Mouse (Mus musculus) heart, embryonic 15.5 days (tissue): ENCODE measurements at regions not wholly inside any gene's neighbourhood (a gene's known extent, or its start where the extent isn't known, plus 50 kb on each side); places are given as distances from the start of the nearest gene placed in this dataset.

Source experiments
- ATAC-seq: fragments of 200-750 bp; cut with Nextera tagmentation; replicated peaks from 2 replicates; pipeline ENCODE4 v1.8.0; 2017; ENCODE audit warnings: low read depth, moderate TSS enrichment; ENCODE audit not compliant: insufficient number of reproducible peaks, insufficient read depth, low FRiP score
- H3K27ac ChIP-seq: fragments of 300-500 bp; sonication (generic); 2 replicates; pipeline ENCODE4 v1.5.1; 2015; ENCODE audit warnings: mild to moderate bottlenecking, inconsistent platforms
- H3K27me3 ChIP-seq: fragments of 300-500 bp; sonication (generic); 2 replicates; pipeline ENCODE4 v1.6.1; 2015; ENCODE audit warnings: inconsistent platforms
- H3K36me3 ChIP-seq: fragments of 300-500 bp; sonication (generic); 2 replicates; pipeline ENCODE4 v1.6.1; 2015; ENCODE audit warnings: mild to moderate bottlenecking, inconsistent platforms
- H3K4me1 ChIP-seq: fragments of 300-500 bp; sonication (generic); replicated peaks from 2 replicates; pipeline ENCODE4 v1.6.1; 2015; ENCODE audit warnings: inconsistent platforms
- H3K4me2 ChIP-seq: fragments of 300-500 bp; sonication (generic); 2 replicates; pipeline ENCODE4 v1.6.1; 2015; ENCODE audit warnings: inconsistent platforms, mild to moderate bottlenecking, moderate library complexity
- H3K4me3 ChIP-seq: fragments of 300-500 bp; sonication (generic); 2 replicates; pipeline ENCODE4 v1.5.1; 2015; ENCODE audit warnings: mild to moderate bottlenecking, inconsistent platforms
- H3K9ac ChIP-seq: fragments of 300-500 bp; sonication (generic); 2 replicates; pipeline ENCODE4 v1.6.1; 2015; ENCODE audit warnings: mild to moderate bottlenecking, inconsistent platforms
- H3K9me3 ChIP-seq: fragments of 300-500 bp; sonication (generic); replicated peaks from 2 replicates; pipeline ENCODE4 v1.6.1; 2016; ENCODE audit warnings: inconsistent platforms
- WGBS: fragments of 180-500 bp; shearing (Covaris S2); methylation state at CpG from one replicate; pipeline ENCODE4 v1.1.7; 2015; ENCODE audit warnings: mixed read lengths; 5-methylcytosine and 5-hydroxymethylcytosine counted together

DNA sequence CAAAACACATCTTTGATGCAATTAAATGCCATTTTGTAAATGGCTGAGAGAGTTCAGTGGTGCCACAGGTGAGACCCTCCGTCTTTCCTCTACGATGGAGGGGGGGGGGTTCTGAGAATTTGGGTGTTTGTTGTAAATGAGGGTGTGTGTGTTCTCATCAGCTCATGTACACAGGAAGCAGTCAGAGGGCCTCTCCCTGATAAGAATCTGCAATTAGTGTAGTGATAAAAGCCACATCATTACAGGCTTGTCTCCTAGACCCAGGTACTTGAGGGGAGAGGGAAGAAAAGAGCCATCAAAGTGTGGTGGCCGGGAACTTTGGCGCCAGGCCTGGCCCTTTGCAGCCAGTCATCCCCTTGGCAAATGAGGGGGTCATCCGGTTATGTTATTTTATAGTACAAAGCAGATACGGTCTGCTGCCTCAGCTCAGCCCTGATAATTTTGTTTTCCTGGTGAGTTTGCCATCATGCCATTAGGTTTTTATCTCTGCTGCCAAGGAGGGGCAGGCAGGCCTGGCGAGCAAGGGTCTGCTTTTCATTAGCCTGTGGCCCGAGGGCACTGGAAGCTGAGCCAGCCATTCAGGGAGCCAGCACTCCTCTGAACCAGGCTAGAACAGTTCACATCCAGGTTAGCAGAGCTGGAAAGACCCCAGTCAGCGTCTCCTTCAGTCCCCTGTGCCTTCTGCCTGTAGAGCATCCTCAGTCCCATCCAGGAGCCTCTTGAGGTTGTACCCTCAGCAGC, 59.7 kb downstream of the H2al1j start:
- Histone ChIP-seq H3K9ac (no peak overlapping the region), H3K4me1 (no peaks in the 10 kb centered on the region), H3K36me3 (no peaks in the 10 kb centered on the region), H3K27ac (no peak overlapping the region), H3K27me3 (no peaks in the 10 kb centered on the region), H3K9me3 (no peaks in the 10 kb centered on the region), H3K4me3 (no peak overlapping the region), H3K4me2 (no peak overlapping the region)
- ATAC-seq, result no peak
- 59% methylated on average over 9 of the region's 9 CpGs for WGBS

DNA sequence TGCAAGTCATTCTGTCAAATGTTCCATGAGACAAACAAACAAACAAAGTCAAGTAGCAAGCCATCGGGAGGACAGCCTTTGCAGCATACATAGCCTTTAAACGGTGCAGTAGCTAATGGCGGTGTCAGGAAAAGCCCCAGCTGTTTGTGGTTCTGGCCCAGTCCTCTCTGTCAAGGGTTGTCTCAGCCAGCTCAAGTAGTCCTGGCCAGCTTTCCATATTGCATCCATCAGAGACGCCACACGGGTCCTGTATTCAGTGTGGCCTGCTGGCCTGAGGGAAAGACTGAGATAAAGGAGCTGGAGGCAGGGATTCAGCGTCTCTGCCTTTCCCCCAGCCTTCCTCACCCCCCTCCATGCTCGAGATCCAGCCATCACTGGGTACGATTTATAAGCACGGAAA, 61.2 kb downstream of the H2al1j start:
- H3K9me3 ChIP-seq, result no peaks in the 10 kb centered on the region
- H3K36me3 ChIP-seq, result no peaks in the 10 kb centered on the region
- H3K27ac ChIP-seq, result no peak overlapping the region
- no peak overlapping the region for H3K4me3 ChIP-seq
- no peak overlapping the region for H3K4me2 ChIP-seq
- ATAC-seq, result no peak
- 53% methylated on average over 9 of the region's 9 CpGs for WGBS
- no peaks in the 10 kb centered on the region for H3K27me3 ChIP-seq
- no peaks in the 10 kb centered on the region for H3K4me1 ChIP-seq
- no peak overlapping the region for H3K9ac ChIP-seq

GRCm38 (mm10) chrX:11400406-11400805, 72.8 kb downstream of the H2al1j start:
- no peak overlapping the region for H3K4me2 ChIP-seq
- 70% methylated on average over 3 of the region's 3 CpGs for WGBS
- no peak for ATAC-seq

DNA sequence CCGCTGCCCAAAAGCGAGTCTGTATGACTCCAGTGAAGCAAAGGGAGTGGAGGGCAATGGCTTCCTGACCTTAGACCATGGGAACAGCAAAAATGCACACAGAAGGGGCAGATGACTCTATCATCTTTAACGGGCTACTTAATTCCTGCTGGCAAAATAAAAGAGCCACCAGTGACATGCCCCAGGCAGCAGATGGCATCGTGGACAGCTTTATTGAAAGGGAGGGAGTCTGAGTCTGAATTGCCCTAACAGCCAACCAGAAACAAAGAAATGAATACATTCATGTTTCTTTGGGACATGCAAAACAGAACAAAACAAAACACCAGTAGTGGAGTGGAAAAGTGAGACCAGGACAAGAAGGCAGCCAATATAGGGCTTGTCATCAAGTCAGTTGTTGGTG, 76.7 kb downstream of the H2al1j start:
- H3K9ac ChIP-seq, result no peak overlapping the region
- no peaks in the 10 kb centered on the region for H3K27me3 ChIP-seq
- no peak overlapping the region for H3K4me2 ChIP-seq
- no peak overlapping the region for H3K27ac ChIP-seq
- H3K4me3 ChIP-seq, result no peak overlapping the region
- H3K9me3 ChIP-seq, result no peaks in the 10 kb centered on the region; the same call in 1 of the 2 replicates
- ATAC-seq, result no peak
- WGBS, result 65% methylated on average over 4 of the region's 4 CpGs
- H3K4me1 ChIP-seq, result no peaks in the 10 kb centered on the region
- H3K36me3 ChIP-seq, result no peaks in the 10 kb centered on the region

More at GRCm38 (mm10) chrX:11400406-11400805, 72.8 kb downstream of the H2al1j start:
- Histone ChIP-seq H3K4me1 (no peaks in the 10 kb centered on the region), H3K27ac (no peak overlapping the region), H3K36me3 (no peaks in the 10 kb centered on the region), H3K4me3 (no peak overlapping the region), H3K9ac (no peak overlapping the region), H3K27me3 (no peaks in the 10 kb centered on the region), H3K9me3 (no peaks in the 10 kb centered on the region; the same call in 1 of the 2 replicates)

DNA sequence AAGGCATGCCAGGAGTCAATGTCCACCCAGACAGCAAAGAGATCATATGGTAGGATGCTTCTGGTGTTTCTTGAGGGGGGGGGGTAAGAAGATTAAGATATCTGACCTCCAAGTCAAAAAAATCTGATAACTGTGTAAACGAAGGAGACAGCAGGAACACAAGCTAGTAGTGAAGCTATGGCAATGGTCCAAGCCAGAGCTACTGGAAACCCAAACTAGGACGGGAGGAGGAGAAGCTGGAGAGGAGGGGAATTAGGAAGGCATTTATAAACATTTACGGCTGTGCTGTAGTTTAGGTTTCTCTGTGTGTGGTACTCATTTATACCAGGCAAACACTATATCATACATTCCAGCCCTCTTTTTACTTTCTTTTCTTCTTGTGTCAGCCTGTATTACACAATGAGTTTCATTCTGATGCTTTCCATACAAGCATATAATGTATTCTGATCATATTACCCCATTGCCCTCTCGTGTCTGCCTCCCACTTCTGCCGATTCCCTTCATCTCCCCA, 84.7 kb downstream of the H2al1j start:
- no peak for ATAC-seq
- WGBS, result 54% methylated on average over 5 of the region's 5 CpGs
- Histone ChIP-seq H3K27me3 (0 out of 2 replicates have a peak, but pooled peaks cover 4% of the 10 kb centered on the region), H3K4me1 (peaks cover 12% of the 10 kb centered on the region), H3K27ac (no peak overlapping the region), H3K9ac (no peak overlapping the region), H3K9me3 (no peaks in the 10 kb centered on the region), H3K4me3 (no peak overlapping the region), H3K4me2 (no peak overlapping the region), H3K36me3 (no peaks in the 10 kb centered on the region)

DNA sequence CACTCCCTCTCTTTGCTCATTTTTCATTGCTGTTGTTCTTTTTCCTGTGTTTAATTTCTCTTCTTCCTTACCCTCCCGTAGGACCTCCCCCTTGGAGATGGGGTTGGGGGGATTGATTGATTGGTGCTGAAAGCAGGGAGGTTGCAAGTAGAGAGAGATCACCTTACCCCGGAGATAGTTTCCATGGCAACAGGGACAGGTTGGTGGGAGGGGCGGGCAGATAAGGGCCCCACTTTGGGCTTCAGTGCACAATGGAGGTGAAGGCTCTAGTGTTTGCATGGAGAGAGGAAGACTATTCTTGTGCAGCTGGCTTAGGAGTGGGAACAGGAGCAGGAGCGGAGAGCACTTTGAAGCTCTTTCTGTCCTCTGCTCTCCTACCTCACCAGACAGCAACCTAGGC, 88.0 kb downstream of the H2al1j start:
- H3K4me2 ChIP-seq, result no peak overlapping the region
- no peaks in the 10 kb centered on the region for H3K9me3 ChIP-seq
- H3K9ac ChIP-seq, result no peak overlapping the region
- 39% methylated on average over 4 of the region's 4 CpGs for WGBS
- H3K27me3 ChIP-seq, result 0 out of 2 replicates have a peak, but pooled peaks cover 4% of the 10 kb centered on the region
- H3K27ac ChIP-seq, result no peak overlapping the region
- no peaks in the 10 kb centered on the region for H3K36me3 ChIP-seq
- ATAC-seq, result no peak
- H3K4me3 ChIP-seq, result no peak overlapping the region
- peaks cover 25% of the 10 kb centered on the region for H3K4me1 ChIP-seq

DNA sequence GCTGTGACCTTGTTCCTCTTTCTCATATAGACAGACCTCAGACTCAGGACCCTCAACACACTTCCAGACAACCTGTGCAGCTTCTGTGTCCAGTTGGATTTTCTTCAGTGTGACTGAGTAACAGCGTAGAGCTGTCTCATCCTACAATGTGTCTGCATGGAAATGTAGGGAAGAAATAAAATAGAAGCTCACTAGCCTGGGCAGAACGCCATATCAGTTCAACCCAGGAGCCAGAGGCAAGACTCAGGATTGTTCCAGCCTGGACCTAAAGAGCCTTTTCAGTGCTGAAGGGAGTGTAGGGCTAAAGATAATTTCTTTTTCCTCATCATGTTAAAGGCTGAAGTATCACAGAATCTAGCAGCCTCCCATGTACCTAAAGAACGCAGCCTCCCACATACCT, 88.9 kb downstream of the H2al1j start:
- ATAC-seq, result no peak
- WGBS, result 64% methylated on average over 3 of the region's 3 CpGs
- H3K4me2 ChIP-seq, result no peak overlapping the region
- no peak overlapping the region for H3K9ac ChIP-seq
- no peak overlapping the region for H3K4me3 ChIP-seq
- H3K4me1 ChIP-seq, result peaks cover 25% of the 10 kb centered on the region
- no peaks in the 10 kb centered on the region for H3K9me3 ChIP-seq
- H3K27me3 ChIP-seq, result 0 out of 2 replicates have a peak, but pooled peaks cover 8% of the 10 kb centered on the region
- H3K36me3 ChIP-seq, result no peaks in the 10 kb centered on the region
- H3K27ac ChIP-seq, result no peak overlapping the region

GRCm38 (mm10) chrX:11417861-11418260, 90.2 kb downstream of the H2al1j start:
- H3K4me1 ChIP-seq, result peaks cover 25% of the 10 kb centered on the region
- 33% methylated on average over 4 of the region's 4 CpGs for WGBS
- H3K4me3 ChIP-seq, result no peak overlapping the region
- H3K36me3 ChIP-seq, result no peaks in the 10 kb centered on the region
- ATAC-seq, result 0 out of 2 replicates have a peak, but pooled peaks have one; percentile 43
- no peak overlapping the region for H3K4me2 ChIP-seq
- H3K27ac ChIP-seq, result peak overlapping the region; percentile 58
- no peak overlapping the region for H3K9ac ChIP-seq
- H3K27me3 ChIP-seq, result 0 out of 2 replicates have a peak, but pooled peaks cover 8% of the 10 kb centered on the region
- no peaks in the 10 kb centered on the region for H3K9me3 ChIP-seq

GRCm38 (mm10) chrX:11418261-11418660, 90.6 kb downstream of the H2al1j start:
- Histone ChIP-seq H3K36me3 (no peaks in the 10 kb centered on the region), H3K4me1 (peaks cover 25% of the 10 kb centered on the region), H3K4me2 (no peak overlapping the region), H3K27me3 (0 out of 2 replicates have a peak, but pooled peaks cover 6% of the 10 kb centered on the region), H3K9me3 (no peaks in the 10 kb centered on the region), H3K27ac (peak overlapping the region; percentile 58), H3K4me3 (no peak overlapping the region), H3K9ac (no peak overlapping the region)
- ATAC-seq, result no peak
- 48% methylated on average over 10 of the region's 10 CpGs for WGBS

DNA sequence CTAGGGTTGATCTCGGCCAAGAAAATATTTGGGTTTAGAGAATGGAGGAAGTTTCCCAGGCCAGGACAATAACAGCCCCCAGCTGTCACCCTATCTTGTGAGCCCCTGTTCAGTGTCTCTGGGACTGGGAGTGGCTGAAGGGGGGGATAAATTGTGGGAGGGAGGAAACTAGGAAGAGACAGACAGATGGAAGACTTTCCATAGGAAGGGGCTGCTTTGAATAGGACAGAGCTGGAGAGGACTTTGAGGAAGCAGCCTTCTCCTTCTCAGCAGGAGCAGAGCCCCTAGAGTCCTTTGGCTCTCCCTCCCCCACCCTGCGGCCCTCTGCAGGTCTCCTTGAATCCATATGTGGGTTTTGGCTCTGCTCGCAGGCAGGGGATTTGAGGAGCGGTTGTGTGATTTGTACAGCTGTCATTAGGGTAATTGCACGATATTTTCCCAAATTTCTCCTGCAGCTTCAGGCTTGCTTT, 91.6 kb downstream of the H2al1j start:
- Histone ChIP-seq H3K27me3 (peaks cover 10% of the 10 kb centered on the region; the same call in 1 of the 2 replicates), H3K27ac (peak overlapping the region; percentile 58), H3K4me3 (no peak overlapping the region), H3K9ac (no peak overlapping the region), H3K4me2 (no peak overlapping the region), H3K9me3 (no peaks in the 10 kb centered on the region), H3K36me3 (no peaks in the 10 kb centered on the region), H3K4me1 (peaks cover 25% of the 10 kb centered on the region)
- ATAC-seq, result peak; percentile 72
- WGBS, result 31% methylated on average over 5 of the region's 5 CpGs

DNA sequence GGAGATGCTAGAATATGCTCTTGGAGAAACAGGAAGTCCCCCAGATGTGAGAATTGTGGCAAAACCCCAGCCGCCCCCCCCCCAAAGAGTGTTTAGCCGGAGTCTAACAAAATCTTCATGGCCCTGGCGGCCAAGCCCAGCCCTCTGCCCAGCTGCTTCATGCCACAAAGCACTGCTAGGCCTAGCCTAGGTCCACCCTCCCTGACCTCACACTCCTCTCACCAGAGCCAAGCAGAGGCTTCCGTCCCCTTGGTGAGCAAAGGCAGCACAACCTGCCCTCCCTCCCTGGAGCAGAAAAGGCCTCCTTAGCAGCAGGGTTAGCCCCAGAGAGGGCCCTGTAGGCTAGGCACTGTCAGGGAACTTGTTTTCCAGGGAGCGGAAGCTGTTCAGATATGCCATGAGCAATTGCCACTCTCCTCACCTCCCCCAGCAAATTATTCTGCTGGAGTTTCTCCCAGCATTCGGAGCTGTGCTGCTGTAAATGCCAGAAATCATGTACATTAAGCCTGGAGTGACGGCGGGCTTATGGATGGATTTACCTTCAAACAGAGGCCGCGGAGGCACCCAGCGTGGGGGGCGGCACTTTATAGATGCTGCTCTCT, 104.9 kb downstream of the H2al1j start:
- Histone ChIP-seq H3K27ac (no peak overlapping the region), H3K4me1 (peaks cover 19% of the 10 kb centered on the region), H3K4me2 (no peak overlapping the region), H3K27me3 (peaks cover 20% of the 10 kb centered on the region; the same call in 1 of the 2 replicates), H3K9ac (no peak overlapping the region), H3K4me3 (no peak overlapping the region), H3K9me3 (no peaks in the 10 kb centered on the region), H3K36me3 (no peaks in the 10 kb centered on the region)
- no peak for ATAC-seq
- 70% methylated on average over 12 of the region's 12 CpGs for WGBS
